Mouse (Mus musculus): ENCODE results near the gene Babam2. TPM values are rescaled to one million over a fixed set of nuclear protein-coding genes. Genes with fewer than 3 reads are reported as not detected.

The Babam2 gene
- polyA plus RNA-seq, 1 experiment, result 25.9 TPM

DNA sequence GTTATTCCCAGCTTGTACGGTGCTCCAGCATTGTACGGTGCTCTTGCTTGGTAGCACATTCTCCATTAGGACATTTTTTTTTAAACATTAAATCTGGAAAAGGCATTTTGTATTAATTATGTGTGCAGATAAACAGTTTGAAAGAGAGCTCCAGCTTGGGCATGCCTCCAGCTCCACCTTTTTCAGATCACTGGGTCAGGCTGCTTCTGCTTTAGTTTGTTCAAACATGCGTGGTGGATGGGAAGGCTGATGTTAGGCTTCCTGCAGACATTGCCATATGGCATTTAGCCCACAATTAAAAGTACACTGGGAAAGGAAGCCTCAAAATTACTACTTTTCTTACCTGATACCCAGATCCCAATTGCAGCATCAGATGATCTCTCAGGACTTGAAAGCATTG, 310.9 kb downstream of the Babam2 start:
- Histone ChIP-seq H3K27ac (ENCODE audit: control insufficient read depth, insufficient read depth, low read depth, low read length, poor library complexity) (no peak overlapping the region), H3K4me3 (replicated peaks; ENCODE audit: control insufficient read depth, low read depth, low read length) (no peak overlapping the region), H3K4me1 (ENCODE audit: control insufficient read depth, insufficient read depth, low read length) (no peaks in the 10 kb centered on the region)
- 90% methylated on average over 3 of the region's 3 CpGs for WGBS
- no peak for TF ChIP-seq CTCF (IDR thresholded peaks at IDR 0.05; ENCODE audit: control insufficient read depth, insufficient read depth, low read length)
- TF ChIP-seq POLR2A (IDR thresholded peaks at IDR 0.05; ENCODE audit: borderline replicate concordance, control insufficient read depth, low read depth, low read length), result no peak

DNA sequence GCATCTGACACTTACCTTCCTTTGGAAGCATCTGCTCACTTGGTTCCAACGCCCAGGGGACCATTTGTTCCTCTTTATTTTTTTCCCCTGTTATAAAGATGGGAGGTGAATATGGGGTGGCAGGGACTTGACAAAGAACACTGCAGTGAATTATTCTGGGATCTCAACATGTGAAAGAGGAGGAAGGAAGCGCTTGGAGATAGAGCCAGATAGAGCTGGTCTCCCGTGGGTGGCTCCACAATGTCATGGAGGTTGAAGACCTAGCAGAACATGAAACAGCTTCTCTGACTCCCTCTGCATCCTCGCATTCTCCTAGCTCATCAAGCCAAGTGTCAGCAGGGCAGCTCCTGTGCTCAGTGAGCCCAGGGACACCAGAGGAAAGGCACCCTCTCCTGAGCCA, 312.6 kb downstream of the Babam2 start:
- WGBS, result 73% methylated on average over 4 of the region's 4 CpGs
- no peak overlapping the region for H3K4me3 ChIP-seq (replicated peaks; ENCODE audit: control insufficient read depth, low read depth, low read length)
- H3K4me1 ChIP-seq (ENCODE audit: control insufficient read depth, insufficient read depth, low read length), result no peaks in the 10 kb centered on the region
- TF ChIP-seq CTCF (IDR thresholded peaks at IDR 0.05; ENCODE audit: control insufficient read depth, insufficient read depth, low read length), result no peak
- TF ChIP-seq POLR2A (IDR thresholded peaks at IDR 0.05; ENCODE audit: borderline replicate concordance, control insufficient read depth, low read depth, low read length), result no peak
- H3K27ac ChIP-seq (ENCODE audit: control insufficient read depth, insufficient read depth, low read depth, low read length, poor library complexity), result no peak overlapping the region

- no peak for TF ChIP-seq POLR2A (IDR thresholded peaks at IDR 0.05; ENCODE audit: borderline replicate concordance, control insufficient read depth, low read depth, low read length)
- no peak for TF ChIP-seq CTCF (IDR thresholded peaks at IDR 0.05; ENCODE audit: control insufficient read depth, insufficient read depth, low read length)
- H3K4me1 ChIP-seq (ENCODE audit: control insufficient read depth, insufficient read depth, low read length), result no peaks in the 10 kb centered on the region; the same call in 1 of the 2 replicates
- 24% methylated on average over 2 of the region's 2 CpGs for WGBS
Measured at GRCm38 (mm10) chr5:32013053-32013452, 315.6 kb downstream of the Babam2 start.

DNA sequence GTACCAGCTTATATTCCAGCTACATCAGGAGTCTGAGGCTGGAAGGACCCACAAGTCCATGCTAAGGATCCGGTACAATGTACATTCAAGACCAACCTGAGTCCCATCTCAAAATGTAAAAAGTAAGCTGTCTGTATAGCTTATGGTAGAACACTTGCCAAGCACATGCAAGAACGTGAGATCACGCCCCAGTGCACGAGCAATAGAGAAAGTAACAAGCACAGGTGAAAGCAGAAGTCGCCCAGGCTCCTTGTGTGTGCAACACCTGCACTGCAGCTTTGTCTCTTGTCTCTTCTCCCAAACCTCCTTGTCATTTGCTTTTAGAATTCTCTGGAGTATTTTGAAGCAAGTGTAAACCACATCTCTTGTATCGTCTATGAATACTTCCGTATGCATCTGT, 317.3 kb downstream of the Babam2 start:
- Histone ChIP-seq H3K4me3 (replicated peaks; ENCODE audit: control insufficient read depth, low read depth, low read length) (no peak overlapping the region), H3K27ac (ENCODE audit: control insufficient read depth, insufficient read depth, low read depth, low read length, poor library complexity) (no peak overlapping the region), H3K4me1 (ENCODE audit: control insufficient read depth, insufficient read depth, low read length) (no peaks in the 10 kb centered on the region; the same call in 1 of the 2 replicates)
- WGBS, result 87% methylated on average over 7 of the region's 7 CpGs
- no peak for TF ChIP-seq POLR2A (IDR thresholded peaks at IDR 0.05; ENCODE audit: borderline replicate concordance, control insufficient read depth, low read depth, low read length)
- TF ChIP-seq CTCF (IDR thresholded peaks at IDR 0.05; ENCODE audit: control insufficient read depth, insufficient read depth, low read length), result no peak

More at GRCm38 (mm10) chr5:32013053-32013452, 315.6 kb downstream of the Babam2 start:
- Histone ChIP-seq H3K4me3 (replicated peaks; ENCODE audit: control insufficient read depth, low read depth, low read length) (no peak overlapping the region), H3K27ac (ENCODE audit: control insufficient read depth, insufficient read depth, low read depth, low read length, poor library complexity) (no peak overlapping the region)

- TF ChIP-seq CTCF (IDR thresholded peaks at IDR 0.05; ENCODE audit: control insufficient read depth, insufficient read depth, low read length) (no peak), POLR2A (IDR thresholded peaks at IDR 0.05; ENCODE audit: borderline replicate concordance, control insufficient read depth, low read depth, low read length) (no peak)
- no peaks in the 10 kb centered on the region; the same call in 1 of the 2 replicates for H3K4me1 ChIP-seq (ENCODE audit: control insufficient read depth, insufficient read depth, low read length)
- 58% methylated on average over 9 of the region's 9 CpGs for WGBS
Measured at GRCm38 (mm10) chr5:32015949-32016478, 318.5 kb downstream of the Babam2 start.

DNA sequence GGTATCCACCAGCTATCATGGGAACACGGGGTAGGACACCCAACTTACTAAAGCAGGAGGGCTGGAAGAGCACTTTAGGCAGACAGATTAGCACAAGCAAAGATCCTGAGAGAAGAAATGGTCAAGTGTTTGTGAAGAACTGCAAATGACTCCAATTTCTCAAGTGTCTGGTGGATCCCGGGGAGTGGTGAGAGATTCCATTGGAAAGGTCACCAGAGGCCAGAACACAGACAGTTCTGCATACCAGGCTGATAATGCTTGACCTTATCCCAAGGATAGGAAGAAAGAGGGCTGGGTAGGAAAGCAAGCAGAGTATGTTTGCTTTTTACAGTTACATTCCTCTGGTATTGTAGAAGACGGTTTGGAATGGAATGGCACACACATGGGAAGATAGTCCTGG, 320.2 kb downstream of the Babam2 start:
- WGBS, result 85% methylated on average over 3 of the region's 3 CpGs
- TF ChIP-seq CTCF (IDR thresholded peaks at IDR 0.05; ENCODE audit: control insufficient read depth, insufficient read depth, low read length) (no peak), POLR2A (IDR thresholded peaks at IDR 0.05; ENCODE audit: borderline replicate concordance, control insufficient read depth, low read depth, low read length) (no peak)
- H3K4me3 ChIP-seq (replicated peaks; ENCODE audit: control insufficient read depth, low read depth, low read length), result no peak overlapping the region
- no peaks in the 10 kb centered on the region; the same call in 1 of the 2 replicates for H3K4me1 ChIP-seq (ENCODE audit: control insufficient read depth, insufficient read depth, low read length)
- H3K27ac ChIP-seq (ENCODE audit: control insufficient read depth, insufficient read depth, low read depth, low read length, poor library complexity), result no peak overlapping the region

More at GRCm38 (mm10) chr5:32015949-32016478, 318.5 kb downstream of the Babam2 start:
- Histone ChIP-seq H3K4me3 (replicated peaks; ENCODE audit: control insufficient read depth, low read depth, low read length) (no peak overlapping the region), H3K27ac (ENCODE audit: control insufficient read depth, insufficient read depth, low read depth, low read length, poor library complexity) (no peak overlapping the region)

GRCm38 (mm10) chr5:32018276-32018675, 320.8 kb downstream of the Babam2 start:
- no peaks in the 10 kb centered on the region; the same call in 1 of the 2 replicates for H3K4me1 ChIP-seq (ENCODE audit: control insufficient read depth, insufficient read depth, low read length)
- H3K27ac ChIP-seq (ENCODE audit: control insufficient read depth, insufficient read depth, low read depth, low read length, poor library complexity), result no peak overlapping the region
- TF ChIP-seq CTCF (IDR thresholded peaks at IDR 0.05; ENCODE audit: control insufficient read depth, insufficient read depth, low read length), result no peak
- no peak for TF ChIP-seq POLR2A (IDR thresholded peaks at IDR 0.05; ENCODE audit: borderline replicate concordance, control insufficient read depth, low read depth, low read length)
- no peak overlapping the region for H3K4me3 ChIP-seq (replicated peaks; ENCODE audit: control insufficient read depth, low read depth, low read length)
- 82% methylated on average over 2 of the region's 2 CpGs for WGBS

DNA sequence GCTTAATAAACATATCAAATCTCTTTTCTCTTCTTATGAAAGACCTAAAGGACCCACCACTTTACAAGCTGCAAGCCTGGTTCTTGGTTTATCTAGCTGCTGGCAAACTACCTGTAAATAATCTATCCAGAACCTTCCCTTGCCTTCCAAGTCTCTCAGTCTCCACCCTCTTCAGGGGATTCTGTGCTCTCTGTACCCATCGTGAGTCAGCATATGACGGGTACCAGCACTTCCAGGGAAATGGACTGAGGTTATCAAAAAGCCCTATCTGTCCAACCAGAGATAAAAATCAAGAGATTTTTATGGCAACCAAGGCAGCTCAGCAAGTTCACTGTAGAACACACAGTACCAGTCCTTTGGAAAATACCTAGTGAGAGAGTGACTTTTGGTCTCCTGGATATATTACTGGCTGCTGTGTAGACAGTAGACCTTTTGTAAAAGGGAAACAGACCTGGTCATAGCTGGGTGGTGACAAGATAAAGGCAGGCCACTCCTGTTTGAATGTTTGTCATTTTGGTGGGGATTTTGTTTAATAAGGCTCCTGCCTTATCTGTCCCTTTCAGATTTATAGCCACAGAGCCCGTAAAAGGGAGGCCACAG, 332.4 kb downstream of the Babam2 start:
- Histone ChIP-seq H3K4me1 (ENCODE audit: control insufficient read depth, insufficient read depth, low read length) (no peaks in the 10 kb centered on the region), H3K27ac (ENCODE audit: control insufficient read depth, insufficient read depth, low read depth, low read length, poor library complexity) (no peak overlapping the region), H3K4me3 (replicated peaks; ENCODE audit: control insufficient read depth, low read depth, low read length) (no peak overlapping the region)
- TF ChIP-seq POLR2A (IDR thresholded peaks at IDR 0.05; ENCODE audit: borderline replicate concordance, control insufficient read depth, low read depth, low read length) (no peak), CTCF (IDR thresholded peaks at IDR 0.05; ENCODE audit: control insufficient read depth, insufficient read depth, low read length) (no peak)
- 75% methylated on average over 3 of the region's 3 CpGs for WGBS

Measured in bone marrow, adult 2 months (tissue).